Mouse (Mus musculus): ENCODE measurements around the gene Dusp27.

DNA sequence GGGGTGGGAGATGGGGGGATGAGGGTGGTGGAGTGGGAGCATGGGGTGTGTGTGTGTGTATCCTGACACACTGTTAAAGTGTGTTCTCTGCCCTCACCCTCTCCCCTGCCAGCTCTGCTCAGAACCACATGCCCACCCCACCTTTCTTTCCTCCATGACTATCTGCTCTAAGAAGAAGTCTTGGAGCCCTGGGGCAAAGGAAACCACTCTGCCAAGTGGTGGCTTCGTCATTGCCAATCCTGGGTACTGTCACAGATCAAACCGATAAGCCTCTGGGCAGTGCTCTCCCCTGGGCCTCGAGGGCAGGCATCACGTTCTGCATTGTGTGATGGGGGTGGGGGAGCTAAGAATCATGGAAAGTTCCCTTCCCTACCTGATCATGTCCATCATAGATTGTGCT lies 4.6 kb upstream of the Dusp27 start:
- TF ChIP-seq CTCF (IDR thresholded peaks at IDR 0.05; ENCODE audit: low read depth): no peak
- TF ChIP-seq EP300 (optimal IDR thresholded peaks at IDR 0.05): no peak

Measured in stomach, postnatal 0 days (tissue).